In the genomic region with DNA sequence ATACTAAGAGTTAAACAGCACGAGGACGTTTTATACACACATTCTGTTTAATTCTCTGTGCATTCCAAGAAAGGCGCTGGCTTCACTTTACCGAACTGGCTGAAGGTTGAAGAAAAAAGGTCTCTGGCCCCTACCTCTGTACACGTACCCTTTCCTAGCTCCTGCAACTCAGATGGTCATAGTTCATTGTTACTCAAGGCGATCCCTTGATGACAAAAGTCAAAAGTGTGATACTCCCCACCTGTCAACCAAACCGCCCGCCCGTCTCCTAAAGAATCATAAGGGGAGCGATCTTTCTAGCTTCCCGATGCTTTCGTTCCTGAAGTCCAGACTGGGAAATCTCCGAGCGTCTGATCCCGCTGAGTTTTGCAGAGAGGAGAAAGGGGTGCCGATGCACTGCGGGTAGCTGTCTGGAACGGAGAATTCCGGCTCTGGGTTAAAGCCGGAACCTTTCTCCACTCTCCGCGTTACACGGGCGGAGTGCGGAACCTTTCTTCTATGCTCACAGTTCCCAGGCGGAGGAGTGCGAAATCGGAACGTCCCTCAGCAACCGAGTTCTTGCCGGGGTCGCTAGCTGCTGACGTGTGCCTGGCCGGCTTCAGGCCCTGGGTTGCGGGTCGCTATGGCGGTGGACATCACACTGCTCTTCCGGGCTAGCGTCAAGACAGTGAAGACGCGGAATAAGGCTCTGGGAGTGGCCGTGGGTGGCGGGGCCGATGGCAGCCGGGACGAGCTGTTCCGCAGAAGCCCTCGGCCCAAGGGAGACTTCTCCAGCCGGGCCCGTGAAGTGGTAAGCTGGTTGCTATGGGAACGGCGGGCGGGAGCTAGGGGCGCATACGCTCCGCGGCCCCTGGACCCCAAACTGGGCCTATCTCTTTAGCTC, we compare ENCODE assay signal across 8 mouse cellular contexts. TPM values are rescaled to one million over a fixed set of nuclear protein-coding genes. Genes with fewer than 3 reads are reported as not detected.
DNase-seq lines count a peak whose midpoint lies in the region; ATAC-seq lines count a peak whose summit lies in the region.

Gene Stx18 (plus strand): TSS at position 33 of the 883 bp plus-strand sequence.

- peak; percentile 88 for ATAC-seq in erythroblast, adult 5-6 weeks (replicated peaks; ENCODE audit: low FRiP score, poor library complexity, severe bottlenecking)
- peak; percentile 97 for ATAC-seq in kidney, embryonic 15.5 days (replicated peaks; ENCODE audit: low FRiP score)
- peak; percentile 84 for ATAC-seq in monocyte, adult 5-6 weeks (replicated peaks; ENCODE audit: insufficient number of reproducible peaks, low FRiP score, low TSS enrichment, poor library complexity, severe bottlenecking)

- H3K27ac ChIP-seq in heart, embryonic 10.5 days = peak within 1 kb of the TSS; percentile 95
- H3K27ac ChIP-seq in kidney, embryonic 15.5 days = peak within 1 kb of the TSS; percentile 73

- peak within 1 kb of the TSS; percentile 86 for H3K4me2 ChIP-seq in kidney, embryonic 15.5 days

- no peaks in the 10 kb centered on the region for H3K9me3 ChIP-seq in heart, embryonic 10.5 days
- H3K9me3 ChIP-seq in kidney, embryonic 15.5 days (replicated peaks) = no peaks in the 10 kb centered on the region

- H3K27me3 ChIP-seq in heart, embryonic 10.5 days (ENCODE audit: insufficient read depth, poor library complexity, severe bottlenecking) = no peaks in the 10 kb centered on the region
- H3K27me3 ChIP-seq in kidney, embryonic 15.5 days = peaks cover 18% of the 10 kb centered on the region

- peak within 1 kb of the TSS; percentile 96 for H3K4me3 ChIP-seq in heart, embryonic 10.5 days
- peak within 1 kb of the TSS; percentile 96 for H3K4me3 ChIP-seq in kidney, embryonic 15.5 days (replicated peaks)

- DNase-seq in B cell, adult 2 months = peak; percentile 80 to 82
- DNase-seq in brain, adult 2 months (ENCODE audit: low read depth, low spot score) = peak; percentile 97
- DNase-seq in heart, embryonic 10.5 days (ENCODE audit: low spot score) = peak; percentile 92
- DNase-seq in liver = peak; percentile 84
- DNase-seq in spleen, postnatal 4 days (ENCODE audit: low spot score in 2 of 2) = peak; percentile 80 to 89

- peak within 1 kb of the TSS; percentile 91 for H3K9ac ChIP-seq in kidney, embryonic 15.5 days

- peaks cover 7% of the 10 kb centered on the region for H3K4me1 ChIP-seq in heart, embryonic 10.5 days
- H3K4me1 ChIP-seq in kidney, embryonic 15.5 days = peaks cover 11% of the 10 kb centered on the region

- peaks cover 6% of the 10 kb centered on the region; the same call in 1 of the 2 replicates for H3K36me3 ChIP-seq in heart, embryonic 10.5 days
- peaks cover 10% of the 10 kb centered on the region; the same call in 1 of the 2 replicates for H3K36me3 ChIP-seq in kidney, embryonic 15.5 days

- under 1% methylated on average over 57 of the region's 57 CpGs for WGBS in heart, embryonic 10.5 days
- under 1% methylated on average over 57 of the region's 57 CpGs for WGBS in kidney, embryonic 15.5 days

RNA-seq across cellular contexts. Expression of gene Stx18, which starts in this region (rescaled TPM):
- 2.9 and 10.7 TPM in 2 replicates for total RNA-seq in erythroblast, adult 5-6 weeks (2015; ENCODE audit: low replicate concordance)
- 6.0 and 16.3 TPM in 2 replicates for total RNA-seq in erythroblast, adult 5-6 weeks (2017; ENCODE audit: low replicate concordance)
- 37.2 and 43.0 TPM in 2 replicates for polyA plus RNA-seq in heart, embryonic 10.5 days (2016; fragmentation: Nextera tagmentation; extraction: Ambion mirVana)
- 43.6 and 44.7 TPM in 2 replicates for polyA plus RNA-seq in kidney, embryonic 15.5 days (2015; fragmentation: Nextera tagmentation; extraction: Ambion mirVana)
- total RNA-seq in monocyte, adult 5-6 weeks (2017) = 50.6 to 57.1 TPM (median 50.7 TPM) in 3 replicates

Comparison
In these comparisons a context has a peak if more than half of its experiments do, and no peak if none do; other contexts are left out.
1. Peak in every context shown above with its lines: DNase-seq, ATAC-seq, H3K4me3 ChIP-seq and H3K27ac ChIP-seq.